In genomic region chr7:75642846-75643563, GRCm38 (mm10) we compare ENCODE assay signal across 8 mouse cellular contexts.
DNase-seq lines count a peak whose midpoint lies in the region; ATAC-seq and TF ChIP-seq lines count a peak whose summit lies in the region.

No protein-coding gene starts in this region.

- no peak for TF ChIP-seq CTCF in bone marrow macrophage, adult 2 months (IDR thresholded peaks at IDR 0.05; ENCODE audit: low read depth, low read length)

- H3K9me3 ChIP-seq in heart, embryonic 11.5 days (replicated peaks; ENCODE audit: control insufficient read depth, low read length) = no peaks in the 10 kb centered on the region
- H3K9me3 ChIP-seq in hindbrain, embryonic 12.5 days (replicated peaks) = no peaks in the 10 kb centered on the region
- no peaks in the 10 kb centered on the region for H3K9me3 ChIP-seq in midbrain, embryonic 12.5 days

- H3K4me1 ChIP-seq in heart, embryonic 11.5 days (ENCODE audit: control insufficient read depth, insufficient read depth, low read length) = peaks cover 26% of the 10 kb centered on the region
- peaks cover 59% of the 10 kb centered on the region for H3K4me1 ChIP-seq in bone marrow macrophage, adult 2 months (ENCODE audit: control insufficient read depth, insufficient read depth, low read length)
- peaks cover 24% of the 10 kb centered on the region for H3K4me1 ChIP-seq in hindbrain, embryonic 12.5 days
- H3K4me1 ChIP-seq in midbrain, embryonic 12.5 days = peaks cover 16% of the 10 kb centered on the region

- H3K4me3 ChIP-seq in heart, embryonic 11.5 days (ENCODE audit: low read depth, low read length) = peak overlapping the region; percentile 15; the same call in 1 of the 2 replicates
- no peak overlapping the region; the same call in 1 of the 2 replicates for H3K4me3 ChIP-seq in bone marrow macrophage, adult 2 months (ENCODE audit: insufficient read depth, low read length)
- H3K4me3 ChIP-seq in hindbrain, embryonic 12.5 days = peak overlapping the region; percentile 26
- peak overlapping the region; percentile 30 for H3K4me3 ChIP-seq in midbrain, embryonic 12.5 days

- no peak for DNase-seq in heart, postnatal 10 days
- no peak for DNase-seq in cerebellum, adult 9-11 months
- no peak for DNase-seq in gastrocnemius, postnatal 14 days
- no peak for DNase-seq in ovary, postnatal 14 days (ENCODE audit: low spot score)

- no peak for ATAC-seq in heart, embryonic 11.5 days (replicated peaks; ENCODE audit: insufficient number of reproducible peaks, low FRiP score, low TSS enrichment)
- no peak for ATAC-seq in hindbrain, embryonic 12.5 days (ENCODE audit: low FRiP score)
- no peak for ATAC-seq in midbrain, embryonic 12.5 days (ENCODE audit: low FRiP score, low read depth)

- no peak overlapping the region for H3K9ac ChIP-seq in heart, embryonic 11.5 days (ENCODE audit: low read depth, low read length)
- H3K9ac ChIP-seq in hindbrain, embryonic 12.5 days = no peak overlapping the region
- 0 out of 2 replicates have a peak overlapping the region, but pooled peaks have one; percentile 52 for H3K9ac ChIP-seq in midbrain, embryonic 12.5 days (replicated peaks)

- intact Hi-C loops in heart, postnatal 10 days (cut with DNase I) = loop anchor here (5.0 kb wide), 2 partner anchors 39 to 74 kb away; no protein-coding TSS in a partner anchor
- intact Hi-C loops in gastrocnemius, postnatal 14 days (cut with DNase I; ENCODE audit: low total_unique reads) = no loop called here

- peak overlapping the region; percentile 3; the same call in 1 of the 2 replicates for H3K27ac ChIP-seq in heart, embryonic 11.5 days (ENCODE audit: low read depth, low read length)
- H3K27ac ChIP-seq in bone marrow macrophage, adult 2 months (ENCODE audit: insufficient read depth, low read depth, low read length) = peak overlapping the region; percentile 13
- H3K27ac ChIP-seq in hindbrain, embryonic 12.5 days = no peak overlapping the region
- H3K27ac ChIP-seq in midbrain, embryonic 12.5 days (replicated peaks) = no peak overlapping the region

- no peak for TF ChIP-seq POLR2A in bone marrow macrophage, adult 2 months (IDR thresholded peaks at IDR 0.05; ENCODE audit: borderline replicate concordance, low read depth, low read length)

- H3K27me3 ChIP-seq in heart, embryonic 11.5 days (ENCODE audit: control insufficient read depth, insufficient read depth, low read length) = no peaks in the 10 kb centered on the region
- H3K27me3 ChIP-seq in hindbrain, embryonic 12.5 days = no peaks in the 10 kb centered on the region
- no peaks in the 10 kb centered on the region for H3K27me3 ChIP-seq in midbrain, embryonic 12.5 days

- H3K4me2 ChIP-seq in heart, embryonic 11.5 days = peak overlapping the region; percentile 59
- peak overlapping the region; percentile 56 for H3K4me2 ChIP-seq in hindbrain, embryonic 12.5 days (replicated peaks)
- H3K4me2 ChIP-seq in midbrain, embryonic 12.5 days (replicated peaks) = peak overlapping the region; percentile 54

- no peaks in the 10 kb centered on the region for H3K36me3 ChIP-seq in heart, embryonic 11.5 days (ENCODE audit: control insufficient read depth, insufficient read depth, low read length)
- no peaks in the 10 kb centered on the region for H3K36me3 ChIP-seq in hindbrain, embryonic 12.5 days
- no peaks in the 10 kb centered on the region for H3K36me3 ChIP-seq in midbrain, embryonic 12.5 days

- 47% methylated on average over 16 of the region's 16 CpGs for WGBS in heart, embryonic 11.5 days (ENCODE audit: insufficient replicate concordance)
- 48% methylated on average over 16 of the region's 16 CpGs for WGBS in hindbrain, embryonic 12.5 days
- WGBS in midbrain, embryonic 12.5 days = 49% methylated on average over 16 of the region's 16 CpGs

Comparison
In these comparisons a context has a peak if more than half of its experiments do, and no peak if none do; other contexts are left out.
1. H3K27ac ChIP-seq: peak in heart, embryonic 11.5 days (single experiment) and bone marrow macrophage, adult 2 months (single experiment); none in hindbrain, embryonic 12.5 days (single experiment) and midbrain, embryonic 12.5 days (single experiment).
2. Peak in every context shown above with its lines, with median percentiles within 50 percentile points of each other: H3K4me2 ChIP-seq.